Mouse (Mus musculus) cerebellum, postnatal 4 days (tissue): ENCODE data around the gene Arid2.
"Not testable (repeated sequence)": the region's sequence is repeated elsewhere in the genome, so short reads cannot be mapped to it uniquely, and the experiment has no call there.

Experiments
- DNase-seq, 2 experiments: peaks; one replicate each; pipeline ENCODE4 v3.0.0; 2022; ENCODE audit warnings: low spot score in 2 of 2, mixed read lengths in 1 of 2

Arid2 gene

GRCm38 (mm10) chr15:96287369-96287975, at the start of gene Arid2:
Arid2 (plus strand) TSS chr15:96287518.
- peak in 1 of 2 experiments; percentile 70 for DNase-seq

DNA sequence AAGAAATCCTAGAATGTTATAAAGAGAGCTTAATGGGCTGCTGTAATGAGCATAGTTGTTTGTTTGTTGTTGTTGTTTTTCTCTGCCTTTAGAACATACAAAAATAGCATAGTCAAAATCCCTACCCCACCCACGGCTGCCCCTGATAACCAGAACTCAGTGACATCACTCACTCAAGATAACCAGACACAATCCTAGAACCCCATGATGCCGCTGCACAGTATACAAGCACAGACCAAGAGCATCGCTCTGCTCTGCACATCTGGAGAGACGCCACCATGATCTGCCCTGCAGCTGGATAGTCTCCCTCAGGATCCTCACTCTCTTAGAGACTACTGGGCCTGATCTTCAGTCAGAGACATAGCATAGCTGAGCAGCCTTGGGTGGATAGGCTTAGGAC, 49.2 kb upstream of the Arid2 start:
- no peak for DNase-seq

GRCm38 (mm10) chr15:96244171-96244570, 43.1 kb upstream of the Arid2 start:
- DNase-seq: no peak

- not testable (repeated sequence) for DNase-seq
These were observed 42.6 kb upstream of the Arid2 start for GRCm38 (mm10) chr15:96244715-96245114.

- DNase-seq: no peak
These were observed 33.5 kb upstream of the Arid2 start for GRCm38 (mm10) chr15:96253827-96254226.

GRCm38 (mm10) chr15:96254356-96254755, 33.0 kb upstream of the Arid2 start:
- DNase-seq: no peak

DNA sequence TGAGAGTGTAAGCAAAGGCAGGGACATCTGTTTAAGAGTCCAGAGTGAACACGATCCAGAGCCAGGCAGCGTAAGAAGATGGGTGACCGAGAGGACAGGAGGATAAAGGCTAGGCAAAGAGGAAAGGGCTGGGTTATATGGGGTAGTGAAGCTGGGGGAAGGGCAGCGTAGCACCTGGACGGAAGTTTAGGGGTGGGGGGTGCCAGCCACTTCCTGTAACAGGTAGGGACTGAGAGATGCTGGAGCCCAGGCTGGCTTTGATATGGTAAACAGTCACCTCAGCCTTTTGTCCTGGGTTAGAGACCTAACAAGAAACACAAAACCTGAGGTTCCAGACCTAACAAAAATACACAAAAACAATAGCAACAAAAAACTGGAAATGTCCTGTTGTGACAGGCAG, 29.5 kb upstream of the Arid2 start:
- DNase-seq: no peak

DNA sequence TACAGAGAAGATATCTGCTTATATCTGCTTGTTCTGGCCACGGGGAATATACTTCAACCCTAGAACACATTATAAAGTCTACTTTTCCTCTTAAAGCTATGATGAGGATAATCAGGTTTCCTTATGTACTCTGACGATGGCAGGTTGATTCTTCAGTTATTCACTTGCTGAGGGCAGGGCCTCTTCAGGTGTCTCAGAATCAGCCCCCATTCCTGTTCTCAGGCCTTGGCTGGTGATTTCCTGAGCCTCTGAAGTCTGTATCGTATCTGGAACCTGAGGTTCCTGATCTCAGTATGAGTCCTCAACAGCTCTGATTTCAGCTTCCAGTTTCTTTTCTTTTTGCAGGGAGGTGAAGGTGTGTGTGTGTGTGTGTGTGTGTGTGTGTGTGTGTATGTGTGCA, 22.7 kb upstream of the Arid2 start:
- no peak for DNase-seq

- no peak for DNase-seq
These were observed 19.4 kb upstream of the Arid2 start for GRCm38 (mm10) chr15:96267933-96268332.

DNA sequence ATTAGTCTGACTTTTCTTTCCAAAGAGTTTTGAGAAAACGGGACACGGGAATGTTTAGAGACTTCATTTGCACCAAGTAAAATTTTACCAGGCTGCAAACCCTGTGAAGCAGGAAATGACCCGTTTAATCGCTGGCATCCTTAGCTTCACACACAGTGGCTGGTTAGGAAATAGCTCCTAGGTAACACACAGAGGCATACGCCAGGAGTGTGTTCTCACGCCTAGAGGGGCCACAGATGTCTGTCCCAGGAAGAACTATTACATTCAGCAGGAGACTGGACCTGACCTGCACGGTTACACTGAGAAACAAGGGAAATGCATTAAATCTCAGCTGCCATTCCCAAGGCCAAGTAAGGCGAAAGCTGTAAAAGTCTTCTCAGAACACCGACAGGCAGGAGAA, 18.7 kb upstream of the Arid2 start:
- DNase-seq: no peak

- DNase-seq: no peak
These were observed 17.9 kb upstream of the Arid2 start for GRCm38 (mm10) chr15:96269402-96269801.

GRCm38 (mm10) chr15:96270272-96270880, 16.9 kb upstream of the Arid2 start:
- DNase-seq: no peak

- peak in 1 of 2 experiments; percentile 43 for DNase-seq
These were observed 15.0 kb upstream of the Arid2 start for GRCm38 (mm10) chr15:96272356-96272755.

DNA sequence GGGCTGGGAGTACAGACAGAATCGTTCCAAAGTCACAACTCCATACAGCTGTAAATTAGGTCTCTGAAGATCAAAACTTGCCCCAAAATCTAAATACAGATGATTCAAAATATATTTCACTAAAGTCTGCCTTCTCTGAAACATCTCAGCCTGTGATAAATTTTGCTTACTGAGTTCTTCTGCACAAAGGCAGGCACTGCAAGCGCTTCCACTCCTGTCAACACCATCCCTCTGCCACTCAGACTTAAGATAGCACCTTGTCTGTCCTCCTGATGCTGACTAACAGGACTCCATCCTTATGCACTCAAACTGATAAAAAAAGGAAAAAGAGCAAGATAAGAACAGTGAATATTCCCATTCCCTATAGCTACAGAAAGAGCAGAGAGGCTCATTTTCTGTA, 13.0 kb upstream of the Arid2 start:
- DNase-seq: no peak

- DNase-seq: no peak
These were observed 12.1 kb upstream of the Arid2 start for GRCm38 (mm10) chr15:96275198-96275597.

DNA sequence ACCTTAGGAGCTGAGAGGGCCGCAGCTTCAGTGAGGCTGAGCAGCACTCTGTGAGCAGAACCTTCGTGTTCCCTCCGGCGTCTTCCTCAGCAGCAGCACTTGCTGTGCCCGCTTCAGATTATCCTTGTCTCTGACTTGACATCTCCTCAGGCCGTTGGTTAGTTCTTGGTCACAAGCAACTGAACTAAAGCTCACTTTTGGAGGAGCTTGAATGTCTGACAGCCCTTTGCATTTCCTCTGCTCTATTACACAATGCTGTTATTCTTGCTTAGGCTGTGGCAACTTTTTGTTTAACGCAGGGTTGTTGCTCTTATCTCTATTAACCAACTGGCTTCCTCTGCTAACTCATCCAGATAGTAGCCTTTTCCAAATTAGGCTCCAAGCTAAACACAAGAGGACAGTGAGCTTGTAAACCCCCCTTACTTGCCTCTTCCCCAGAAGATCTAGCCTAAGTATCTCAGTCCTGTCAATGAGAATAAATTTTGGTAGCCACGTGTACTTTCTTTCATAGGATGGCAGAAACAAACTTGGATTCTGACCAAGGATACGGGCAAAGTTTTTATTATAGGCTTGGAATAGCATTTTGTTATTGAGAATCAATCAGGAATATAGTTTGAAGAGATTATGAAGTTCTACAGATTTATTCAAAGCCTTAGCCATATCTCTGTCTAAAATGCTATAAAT, 11.4 kb upstream of the Arid2 start:
- DNase-seq: no peak

- no peak for DNase-seq
These were observed 10.3 kb upstream of the Arid2 start for GRCm38 (mm10) chr15:96277061-96277460.

- DNase-seq: no peak
These were observed 6.1 kb upstream of the Arid2 start for GRCm38 (mm10) chr15:96281236-96281635.

DNA sequence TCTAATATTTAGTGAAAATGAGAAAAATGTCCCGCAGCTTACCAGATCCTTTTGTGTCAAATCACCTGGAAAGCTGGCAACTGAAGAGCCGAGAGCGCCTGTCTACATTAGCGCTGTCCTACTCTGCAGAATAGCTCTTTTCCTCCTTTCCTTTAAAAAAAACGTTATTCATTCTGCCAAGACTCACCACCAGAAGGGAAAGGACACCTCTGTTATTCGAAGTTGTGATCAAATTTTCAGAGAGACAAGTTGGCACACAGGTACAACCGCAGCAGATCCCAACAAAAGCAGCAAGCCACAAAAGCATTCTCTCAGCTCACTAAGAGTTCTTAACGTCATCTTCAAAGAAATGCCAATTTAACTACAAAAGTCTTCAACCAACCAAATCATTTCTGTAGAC, 4.2 kb upstream of the Arid2 start:
- DNase-seq: no peak

- DNase-seq: peak in 1 of 2 experiments; percentile 25
These were observed 3.3 kb upstream of the Arid2 start for GRCm38 (mm10) chr15:96283920-96284431.

DNA sequence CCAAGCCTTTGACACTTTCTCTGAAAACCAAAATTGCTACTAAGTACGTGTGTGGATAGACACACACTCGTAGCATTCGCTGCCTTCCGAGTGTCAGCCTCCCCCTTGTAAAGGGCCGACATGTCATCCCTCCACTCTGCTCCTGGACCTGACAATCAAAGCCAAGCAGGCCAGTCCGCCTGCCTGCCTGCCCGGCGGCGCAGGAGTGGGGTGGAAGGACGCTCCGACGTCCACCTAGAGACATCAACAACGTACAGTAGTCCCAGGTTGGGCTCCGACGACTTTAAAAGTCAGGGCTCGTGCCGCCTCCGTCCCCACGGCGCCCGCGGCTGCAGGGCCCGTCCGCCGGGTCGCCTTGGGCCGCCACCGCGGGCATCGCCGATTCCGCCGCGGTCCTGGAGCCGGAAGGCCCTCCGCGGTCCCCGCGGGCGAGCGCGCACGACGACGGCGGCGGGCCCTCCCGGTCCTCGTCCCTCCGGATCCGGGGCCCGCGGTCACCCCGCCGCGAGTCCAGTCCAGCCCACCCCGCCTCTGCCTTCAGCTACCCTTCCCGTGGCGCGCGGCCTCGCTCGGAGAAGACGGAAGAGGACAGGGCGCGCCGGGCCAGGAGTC, 2.5 kb upstream of the Arid2 start:
- DNase-seq: peak in 1 of 2 experiments; percentile 43

GRCm38 (mm10) chr15:96285323-96286014, 1.8 kb upstream of the Arid2 start:
- DNase-seq: peak; percentile 74 to 85
